Mouse (Mus musculus): ENCODE measurements around the gene Rps18. TPM values are rescaled to one million over a fixed set of nuclear protein-coding genes. Genes with fewer than 3 reads are reported as not detected.
"Not testable (repeated sequence)": the region's sequence is repeated elsewhere in the genome, so short reads cannot be mapped to it uniquely, and the experiment has no call there.

The Rps18 gene
- total RNA-seq (2021) = 100 to 1,000 TPM; 440 to 443 TPM

- intact Hi-C loops (cut with DNase I) = no loop called here
- peak; percentile 95 to 98 for DNase-seq (ENCODE audit: extremely low spot score in 1 of 2, low spot score in 2 of 2)
These were observed at the start of gene Rps18, which contains the start of gene Vps52 for GRCm38 (mm10) chr17:33955555-33956214. Rps18 (minus strand) TSS chr17:33956001. Vps52 (plus strand) TSS chr17:33955812.

GRCm38 (mm10) chr17:34003426-34003825 lies 47.6 kb upstream of the Rps18 start:
- no peak for DNase-seq (ENCODE audit: extremely low spot score in 1 of 2, low spot score in 2 of 2)
- intact Hi-C loops (cut with DNase I) = no loop called here

GRCm38 (mm10) chr17:34000796-34001195 lies 45.0 kb upstream of the Rps18 start:
- DNase-seq (ENCODE audit: extremely low spot score in 1 of 2, low spot score in 2 of 2); intact Hi-C loops (cut with DNase I): not testable (repeated sequence)

- peak; percentile 70 to 90 for DNase-seq (ENCODE audit: extremely low spot score in 1 of 2, low spot score in 2 of 2)
- intact Hi-C loops (cut with DNase I) = no loop called here
These were observed 44.3 kb upstream of the Rps18 start, which contains the start of gene H2-K1 for GRCm38 (mm10) chr17:34000150-34000537. H2-K1 (minus strand) TSS chr17:34000347.

GRCm38 (mm10) chr17:33999341-34000149 lies 43.7 kb upstream of the Rps18 start:
- intact Hi-C loops (cut with DNase I) = loop anchor here (5.0 to 10.0 kb wide), 2 partner anchors 1293 to 1345 kb away; partner anchors contain the start of gene H2-Q2

GRCm38 (mm10) chr17:33998697-33999096 lies 42.9 kb upstream of the Rps18 start:
- intact Hi-C loops (cut with DNase I) = loop anchor here (5.0 to 10.0 kb wide), 2 partner anchors 1294 to 1346 kb away; partner anchors contain the start of gene H2-Q2
- not testable (repeated sequence) for DNase-seq (ENCODE audit: extremely low spot score in 1 of 2, low spot score in 2 of 2)

More at GRCm38 (mm10) chr17:33999341-34000149, 43.7 kb upstream of the Rps18 start:
- DNase-seq (ENCODE audit: extremely low spot score in 1 of 2, low spot score in 2 of 2) = peak in 1 of 2 experiments; percentile 49

GRCm38 (mm10) chr17:33997025-33997424 lies 41.2 kb upstream of the Rps18 start:
- intact Hi-C loops (cut with DNase I) = loop anchor here (5.0 to 10.0 kb wide), 2 partner anchors 1295 to 1348 kb away; partner anchors contain the start of gene H2-Q2
- not testable (repeated sequence) for DNase-seq (ENCODE audit: extremely low spot score in 1 of 2, low spot score in 2 of 2)

GRCm38 (mm10) chr17:33995651-33996050 lies 39.9 kb upstream of the Rps18 start:
- no peak for DNase-seq (ENCODE audit: extremely low spot score in 1 of 2, low spot score in 2 of 2)
- intact Hi-C loops (cut with DNase I) = loop anchor here (2.0 to 10.0 kb wide), 3 partner anchors 1273 to 1349 kb away; partner anchors contain the start of gene H2-Q2

GRCm38 (mm10) chr17:33994959-33995358 lies 39.2 kb upstream of the Rps18 start:
- intact Hi-C loops (cut with DNase I) = loop anchor here (2.0 to 10.0 kb wide), 3 partner anchors 1274 to 1350 kb away; partner anchors contain the start of gene H2-Q2
- no peak for DNase-seq (ENCODE audit: extremely low spot score in 1 of 2, low spot score in 2 of 2)

GRCm38 (mm10) chr17:33991788-33992664 lies 36.2 kb upstream of the Rps18 start:
- peak; percentile 16 to 61 for DNase-seq (ENCODE audit: extremely low spot score in 1 of 2, low spot score in 2 of 2)
- intact Hi-C loops (cut with DNase I) = loop anchor here (10.0 kb wide), 1 partner anchor 1353 kb away; the partner anchor contains the start of gene H2-Q2

- DNase-seq (ENCODE audit: extremely low spot score in 1 of 2, low spot score in 2 of 2); intact Hi-C loops (cut with DNase I): not testable (repeated sequence)
These were observed 26.3 kb upstream of the Rps18 start for GRCm38 (mm10) chr17:33982136-33982535.

GRCm38 (mm10) chr17:33981192-33981909 lies 25.6 kb upstream of the Rps18 start:
- DNase-seq (ENCODE audit: extremely low spot score in 1 of 2, low spot score in 2 of 2) = peak; percentile 85 to 92
- intact Hi-C loops (cut with DNase I) = not testable (repeated sequence)

- DNase-seq (ENCODE audit: extremely low spot score in 1 of 2, low spot score in 2 of 2) = no peak
- intact Hi-C loops (cut with DNase I) = no loop called here
These were observed 24.6 kb upstream of the Rps18 start for GRCm38 (mm10) chr17:33980181-33981035.

GRCm38 (mm10) chr17:33979512-33980050 lies 23.8 kb upstream of the Rps18 start:
- intact Hi-C loops (cut with DNase I) = no loop called here
- DNase-seq (ENCODE audit: extremely low spot score in 1 of 2, low spot score in 2 of 2) = no peak

- intact Hi-C loops (cut with DNase I) = no loop called here
- peak in 1 of 2 experiments; percentile 77 for DNase-seq (ENCODE audit: extremely low spot score in 1 of 2, low spot score in 2 of 2)
These were observed 22.8 kb upstream of the Rps18 start for GRCm38 (mm10) chr17:33978631-33979031.

- intact Hi-C loops (cut with DNase I) = no loop called here
- no peak for DNase-seq (ENCODE audit: extremely low spot score in 1 of 2, low spot score in 2 of 2)
These were observed 22.2 kb upstream of the Rps18 start for GRCm38 (mm10) chr17:33977861-33978557.
